Mouse (Mus musculus) limb, embryonic 14.5 days (tissue): ENCODE results near the gene Slpi. TPM values are rescaled to one million over a fixed set of nuclear protein-coding genes. Genes with fewer than 3 reads are reported as not detected.

Experiments used
- ATAC-seq: fragments of 200-750 bp; cut with Nextera tagmentation; 2 replicates; pipeline ENCODE4 v1.8.0; 2017; ENCODE audit warnings: low read depth, moderate number of reproducible peaks, moderate TSS enrichment; ENCODE audit not compliant: low FRiP score
- DNase-seq: peaks from one replicate; pipeline ENCODE4 v3.0.0-alpha.2; 2015; ENCODE audit warnings: low spot score
- H3K27ac ChIP-seq: fragments of 300-500 bp; sonication (generic); replicated peaks from 2 replicates; pipeline ENCODE4 v1.5.1; 2014; ENCODE audit warnings: low read depth, mild to moderate bottlenecking, low read length, moderate library complexity, mixed read lengths
- H3K27me3 ChIP-seq: fragments of 300-500 bp; sonication (generic); 2 replicates; pipeline ENCODE4 v1.6.1; 2014; ENCODE audit warnings: low read length, mixed read lengths; ENCODE audit not compliant: control insufficient read depth, insufficient read depth
- H3K36me3 ChIP-seq: fragments of 300-500 bp; sonication (generic); 2 replicates; pipeline ENCODE4 v1.6.1; 2014; ENCODE audit warnings: mild to moderate bottlenecking, low read length, moderate library complexity, mixed read lengths; ENCODE audit not compliant: control insufficient read depth, insufficient read depth
- H3K4me1 ChIP-seq: fragments of 300-500 bp; sonication (generic); 2 replicates; pipeline ENCODE4 v1.6.1; 2014; ENCODE audit warnings: antibody characterized with exemption, low read length, mixed read lengths; ENCODE audit not compliant: control insufficient read depth, insufficient read depth
- H3K4me2 ChIP-seq: fragments of 300-500 bp; sonication (generic); replicated peaks from 2 replicates; pipeline ENCODE4 v1.6.1; 2014; ENCODE audit warnings: low read depth, mild to moderate bottlenecking, low read length, moderate library complexity; ENCODE audit not compliant: severe bottlenecking
- H3K4me3 ChIP-seq: fragments of 300-500 bp; sonication (generic); replicated peaks from 2 replicates; pipeline ENCODE4 v1.5.1; 2014; ENCODE audit warnings: low read length
- H3K9ac ChIP-seq: fragments of 300-500 bp; sonication (generic); 2 replicates; pipeline ENCODE4 v1.6.1; 2014; ENCODE audit warnings: mild to moderate bottlenecking, low read depth, low read length, moderate library complexity; ENCODE audit not compliant: severe bottlenecking
- H3K9me3 ChIP-seq: fragments of 300-500 bp; sonication (generic); 2 replicates; pipeline ENCODE4 v1.6.1; 2016; ENCODE audit warnings: low read length; ENCODE audit not compliant: control insufficient read depth
- POLR2A ChIP-seq: fragments of 200-500 bp; IDR thresholded peaks from 2 replicates; pipeline ENCODE4 v1.8.0; 2012; ENCODE audit warnings: inconsistent platforms, mild to moderate bottlenecking, moderate library complexity, borderline replicate concordance; ENCODE audit not compliant: insufficient read depth, insufficient read length; ENCODE audit errors: extremely low read depth
- WGBS: fragments of 180-500 bp; shearing (Covaris S2); extraction: QIAGEN DNeasy Blood & Tissue Kit; methylation state at CpG from one replicate; pipeline ENCODE4 v1.1.7; 2014; 5-methylcytosine and 5-hydroxymethylcytosine counted together
- polyA plus RNA-seq, 2 experiments: library from polyadenylated mRNA; depleted of rRNA in 1 of 2; stranded (reverse) in 1 of 2; unstranded in 1 of 2; fragments of >200 nt; fragmentation: Nextera tagmentation in 1 of 2; extraction: Ambion mirVana in 1 of 2; gene quantifications; 2 replicates each; pipeline versions ENCODE4 v1.2.1 to v1.2.3; 2012 to 2014

Slpi gene
- polyA plus RNA-seq, 2 experiments: 1.1 to 5.1 TPM

DNA sequence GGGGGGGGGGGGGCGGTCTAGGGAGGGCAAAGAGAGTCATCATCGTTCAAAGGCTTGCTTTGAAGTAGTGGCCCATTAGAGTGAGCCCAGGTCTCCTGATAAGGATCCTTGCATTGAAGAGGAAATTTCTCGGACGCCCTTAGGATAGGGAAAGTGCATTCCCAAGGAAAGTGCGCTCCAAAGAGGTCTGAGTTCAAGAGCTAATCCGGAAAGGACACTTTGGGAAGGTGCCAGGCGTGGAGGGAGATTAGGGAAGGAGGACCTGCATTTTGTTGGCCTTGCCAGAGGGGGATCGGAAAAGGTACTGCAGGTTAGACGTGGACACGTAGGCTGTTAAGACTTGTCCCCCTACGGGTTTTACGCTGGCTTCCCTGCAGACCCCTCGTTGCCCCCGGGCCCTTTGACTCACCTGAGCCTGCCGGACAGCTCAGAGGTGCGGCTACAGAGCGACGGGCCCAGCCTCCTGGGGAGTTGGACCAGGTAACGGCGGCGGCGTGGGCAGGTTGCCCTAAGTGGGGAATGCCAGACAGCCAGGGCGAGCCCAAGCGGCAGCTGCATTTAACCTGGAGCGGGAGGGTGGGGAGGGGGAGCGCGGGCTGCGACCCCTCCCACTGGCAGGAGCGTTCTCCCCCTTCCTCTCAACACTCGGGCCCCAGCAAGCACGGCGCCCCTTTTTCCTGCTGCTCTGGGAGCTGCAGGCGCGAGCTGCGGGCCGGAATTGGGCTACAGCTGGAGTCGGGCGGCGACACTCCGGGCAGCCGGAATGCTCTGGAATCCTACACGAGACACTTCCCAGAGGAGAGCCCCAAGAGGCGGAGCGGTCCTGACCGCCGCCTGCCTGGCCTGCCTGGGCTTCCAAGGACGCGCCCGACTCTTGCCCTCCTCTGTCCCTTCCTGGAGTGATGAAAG is 15.4 kb upstream of the Slpi start:
- H3K27ac ChIP-seq: peak overlapping the region; percentile 79
- H3K9ac ChIP-seq: peak overlapping the region; percentile 62
- peak overlapping the region; percentile 71 for H3K4me2 ChIP-seq
- peak; percentile 47 for ATAC-seq
- peak overlapping the region; percentile 42 for H3K4me3 ChIP-seq
- no peak for TF ChIP-seq POLR2A
- H3K27me3 ChIP-seq: peaks cover 92% of the 10 kb centered on the region
- H3K36me3 ChIP-seq: peaks cover 6% of the 10 kb centered on the region
- H3K9me3 ChIP-seq: no peaks in the 10 kb centered on the region
- WGBS: 2% methylated on average over 40 of the region's 49 CpGs
- DNase-seq: peak; percentile 23
- peaks cover 30% of the 10 kb centered on the region for H3K4me1 ChIP-seq

GRCm38 (mm10) chr2:164403396-164404081 is 14.6 kb upstream of the Slpi start:
- Histone ChIP-seq H3K36me3 (peaks cover 6% of the 10 kb centered on the region), H3K27me3 (peaks cover 88% of the 10 kb centered on the region), H3K9ac (peak overlapping the region; percentile 62), H3K27ac (peak overlapping the region; percentile 79), H3K4me3 (peak overlapping the region; percentile 42), H3K9me3 (no peaks in the 10 kb centered on the region), H3K4me2 (peak overlapping the region; percentile 71), H3K4me1 (peaks cover 30% of the 10 kb centered on the region)
- DNase-seq: peak; percentile 24
- ATAC-seq: peak; percentile 16; the same call in 1 of the 2 replicates
- 9% methylated on average over 14 of the region's 14 CpGs for WGBS
- no peak for TF ChIP-seq POLR2A

DNA sequence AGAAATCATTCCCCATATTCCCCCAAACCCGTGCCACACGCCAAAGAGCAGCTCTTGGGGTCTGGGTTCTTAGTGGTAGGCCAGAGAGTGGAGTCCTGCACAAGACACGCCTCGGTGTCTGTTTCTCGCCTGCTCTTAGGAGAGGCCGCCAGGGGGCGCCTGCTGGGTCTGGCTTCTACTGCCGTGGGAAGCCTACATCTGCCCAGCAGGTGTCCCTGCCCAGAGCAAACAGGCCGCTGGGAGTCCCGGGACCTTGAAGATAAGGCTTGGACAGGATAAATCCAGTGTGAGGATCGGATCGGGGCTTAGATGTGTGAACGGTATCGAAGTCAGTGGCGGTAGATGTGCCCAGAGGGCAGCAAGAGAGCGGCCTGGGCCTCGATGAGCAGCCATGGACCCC is 14.0 kb upstream of the Slpi start, which contains the start of gene Rbpjl:
TSS of gene Rbpjl (plus strand) at position 236 of the 400 bp plus-strand sequence.
- peaks cover 82% of the 10 kb centered on the region for H3K27me3 ChIP-seq
- H3K9me3 ChIP-seq: no peaks in the 10 kb centered on the region
- peak within 1 kb of the TSS; percentile 79 for H3K27ac ChIP-seq
- peaks cover 6% of the 10 kb centered on the region for H3K36me3 ChIP-seq
- no peak for TF ChIP-seq POLR2A
- ATAC-seq (peak; percentile 45; the same call in 1 of the 2 replicates), DNase-seq (peak; percentile 86)
- WGBS: 5% methylated on average over 17 of the region's 17 CpGs
- H3K4me2 ChIP-seq: peak within 1 kb of the TSS; percentile 71
- H3K9ac ChIP-seq: peak within 1 kb of the TSS; percentile 62
- H3K4me1 ChIP-seq: peaks cover 30% of the 10 kb centered on the region
- peak within 1 kb of the TSS; percentile 42 for H3K4me3 ChIP-seq

DNA sequence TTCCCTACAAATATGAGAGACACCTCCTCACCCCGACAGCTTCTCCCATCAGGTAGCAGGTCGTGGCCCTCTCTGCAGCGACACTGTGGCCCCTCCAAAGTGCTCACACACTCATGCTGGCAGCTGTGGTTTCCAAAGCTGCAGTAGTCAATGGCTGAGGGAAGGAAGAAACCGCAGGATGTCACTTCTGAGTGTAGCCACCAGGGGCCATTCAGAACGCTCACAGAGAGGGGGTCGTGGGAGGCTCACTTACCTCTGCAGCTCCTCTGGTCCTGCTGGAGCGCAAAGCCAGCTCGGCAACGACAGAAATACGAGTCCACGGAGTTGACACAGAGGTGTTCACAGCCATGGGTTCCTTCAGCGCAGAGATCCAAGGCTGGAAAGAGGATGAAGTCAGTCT is 8.0 kb upstream of the Slpi start:
- H3K27ac ChIP-seq: no peak overlapping the region
- no peak overlapping the region for H3K9ac ChIP-seq
- H3K4me3 ChIP-seq: no peak overlapping the region
- ATAC-seq (no peak), DNase-seq (no peak)
- H3K4me1 ChIP-seq: peaks cover 10% of the 10 kb centered on the region
- H3K27me3 ChIP-seq: peaks cover 29% of the 10 kb centered on the region
- no peak overlapping the region for H3K4me2 ChIP-seq
- 70% methylated on average over 12 of the region's 12 CpGs for WGBS
- H3K36me3 ChIP-seq: peaks cover 21% of the 10 kb centered on the region
- H3K9me3 ChIP-seq: peaks cover 6% of the 10 kb centered on the region; the same call in 1 of the 2 replicates
- no peak for TF ChIP-seq POLR2A

GRCm38 (mm10) chr2:164396076-164396475 is 7.2 kb upstream of the Slpi start:
- WGBS: 90% methylated on average over 7 of the region's 7 CpGs
- Histone ChIP-seq H3K9me3 (peaks cover 10% of the 10 kb centered on the region; the same call in 1 of the 2 replicates), H3K4me3 (no peak overlapping the region), H3K36me3 (peaks cover 26% of the 10 kb centered on the region), H3K27me3 (peaks cover 21% of the 10 kb centered on the region; the same call in 1 of the 2 replicates), H3K9ac (no peak overlapping the region), H3K4me2 (no peak overlapping the region), H3K27ac (no peak overlapping the region), H3K4me1 (peaks cover 5% of the 10 kb centered on the region; the same call in 1 of the 2 replicates)
- TF ChIP-seq POLR2A: no peak
- ATAC-seq (no peak), DNase-seq (no peak)
